Mouse (Mus musculus): ENCODE measurements around the gene Jade2. TPM values are rescaled to one million over a fixed set of nuclear protein-coding genes. Genes with fewer than 3 reads are reported as not detected.

The Jade2 gene
- total RNA-seq, 2 experiments from 2014 or later = 34.0 to 39.7 TPM

DNA sequence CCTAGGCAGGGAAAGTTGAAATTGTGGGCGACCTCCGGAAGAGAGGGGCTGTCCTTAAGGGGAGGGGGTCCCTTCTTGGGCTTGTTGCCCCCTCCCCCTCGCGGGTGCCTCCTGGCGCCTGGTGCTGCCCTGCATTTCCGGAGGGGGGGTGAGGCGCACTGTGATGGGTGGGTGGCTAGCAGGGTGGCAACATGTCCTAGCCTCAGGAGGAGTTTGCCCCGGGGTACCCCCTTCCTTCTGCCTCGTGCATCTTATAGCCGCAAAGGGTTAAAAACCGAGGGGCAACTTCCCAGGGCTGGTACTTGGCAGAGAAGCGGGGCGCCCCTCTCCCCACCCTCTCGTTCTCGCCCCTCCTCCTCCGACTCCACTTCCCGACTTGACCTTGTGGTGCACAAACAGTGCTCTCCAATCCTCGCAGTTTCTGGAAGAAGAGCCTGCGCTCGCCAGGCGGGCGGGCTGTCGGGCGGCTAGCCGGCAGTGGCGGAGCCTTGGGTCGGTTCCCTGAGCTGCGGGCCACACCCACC is 1.1 kb upstream of the Jade2 start:
- intact Hi-C loops (cut with DNase I) = loop anchor here (1.0 to 5.0 kb wide), 5 partner anchors 40 to 504 kb away; partner anchors contain the start of genes Ppp2ca and Vdac1

DNA sequence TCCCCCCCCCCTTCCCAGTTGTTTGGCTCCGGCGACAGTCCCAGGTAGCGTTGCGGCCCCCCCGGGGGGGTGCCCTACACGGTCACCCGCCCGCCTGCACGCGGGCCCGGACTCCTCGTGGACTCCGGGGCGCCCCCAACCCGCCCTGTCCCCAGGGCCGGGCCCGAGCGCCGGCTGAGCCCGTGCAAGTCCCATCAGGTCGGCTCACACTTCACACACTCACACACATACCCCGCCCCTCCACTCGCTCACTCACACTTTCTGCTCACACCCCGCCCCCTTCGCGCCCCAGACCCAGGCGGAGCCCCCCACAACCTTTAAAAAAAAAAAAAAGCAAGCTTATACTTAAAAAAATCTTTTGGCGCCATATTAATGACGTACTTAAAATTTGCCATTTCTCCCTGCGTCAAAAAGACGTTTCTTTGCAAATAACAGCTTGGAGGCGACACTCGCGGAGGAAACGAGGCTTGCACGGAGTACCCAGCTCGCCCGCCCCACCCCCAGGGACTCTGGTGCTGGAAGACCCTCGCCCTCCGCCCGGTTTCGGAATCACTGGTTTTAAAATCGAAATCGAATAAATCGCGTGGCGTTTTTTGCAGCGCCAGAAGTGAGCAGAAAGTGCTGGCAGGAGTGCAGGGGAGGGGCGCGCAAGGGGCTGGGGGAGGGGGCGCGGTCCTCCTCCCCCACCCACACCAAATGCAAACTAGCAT is 520 bp upstream of the Jade2 start:
- DNase-seq (ENCODE audit: low spot score in 2 of 2) = peak; percentile 70 to 81
- intact Hi-C loops (cut with DNase I) = loop anchor here (1.0 to 5.0 kb wide), 7 partner anchors 40 to 504 kb away; partner anchors contain the start of genes Cdkn2aipnl, Ppp2ca, Ube2b and Vdac1

More for the DNA sequence above, 1.1 kb upstream of the Jade2 start:
- peak; percentile 74 to 76 for DNase-seq (ENCODE audit: low spot score in 2 of 2)

DNA sequence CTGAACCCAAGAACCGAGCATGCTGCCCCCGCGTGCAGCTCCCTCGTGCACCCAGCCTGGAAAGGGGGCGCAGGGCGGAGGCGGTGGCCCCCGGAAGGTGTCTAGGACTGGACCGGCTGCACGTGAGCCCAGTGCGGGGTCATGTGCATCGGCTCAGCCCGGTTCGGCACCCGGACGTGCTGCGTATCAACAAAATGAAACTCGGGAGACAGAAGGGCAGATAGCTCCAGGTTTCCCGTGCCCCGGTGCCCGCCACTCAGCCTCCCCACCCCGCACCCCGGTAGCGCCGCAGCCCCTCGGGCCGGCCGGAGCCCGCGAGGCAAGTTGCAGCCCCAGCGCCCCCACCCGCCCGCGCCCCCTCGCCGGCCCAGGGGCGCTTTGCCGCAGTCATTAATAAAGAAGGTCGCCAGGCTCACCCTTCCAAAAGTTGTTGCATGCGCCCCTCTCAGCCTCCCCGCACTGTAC is 805 bp downstream of the Jade2 start:
- intact Hi-C loops (cut with DNase I) = loop anchor here (1.0 to 5.0 kb wide), 5 partner anchors 91 to 506 kb away; partner anchors contain the start of genes Cdkn2aipnl, Ppp2ca, Ube2b and Vdac1
- DNase-seq (ENCODE audit: low spot score in 2 of 2) = peak; percentile 68 to 72

DNA sequence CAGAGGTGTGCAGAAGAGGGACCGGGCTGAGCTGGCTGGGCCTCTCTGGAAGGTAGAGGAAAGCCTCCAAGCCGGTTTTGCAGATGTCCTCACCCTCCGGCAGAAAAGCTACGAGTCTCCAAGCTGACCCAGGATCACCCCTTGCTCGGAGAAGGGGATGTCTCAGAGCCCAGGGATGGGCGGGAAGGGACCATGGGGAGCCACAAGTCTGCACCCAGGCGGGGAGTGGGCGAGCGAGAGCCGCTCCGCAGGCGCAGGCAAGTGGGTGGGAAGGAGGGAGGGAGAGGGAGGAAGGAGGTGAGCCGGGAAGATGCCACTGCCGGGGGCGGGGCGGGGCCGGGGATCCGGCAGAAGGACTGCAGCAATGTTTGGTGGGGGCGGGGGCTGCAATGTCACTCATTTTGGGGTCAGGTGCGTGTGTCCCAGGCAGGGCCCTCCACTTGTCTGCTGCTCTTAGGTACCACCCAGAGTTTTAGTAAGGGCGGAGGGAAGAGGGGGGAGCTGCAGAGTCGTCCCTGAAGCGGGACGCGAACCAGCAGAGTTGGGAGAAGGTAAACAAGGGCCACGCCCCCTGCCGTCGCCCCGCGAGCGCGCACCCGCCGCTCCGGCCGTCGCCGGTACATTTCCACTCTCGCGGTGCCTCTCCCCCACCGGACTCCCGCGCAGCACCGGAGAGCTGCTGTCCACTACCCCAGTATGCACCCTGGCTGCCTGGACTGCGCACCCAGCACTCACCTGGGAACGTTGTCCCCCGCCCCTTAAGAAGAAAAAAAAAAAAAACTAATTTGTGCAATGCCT is 1.4 kb downstream of the Jade2 start:
- intact Hi-C loops (cut with DNase I) = loop anchor here (2.0 to 5.0 kb wide), 5 partner anchors 35 to 506 kb away; partner anchors contain the start of genes Ppp2ca, Ube2b and Vdac1
- DNase-seq (ENCODE audit: low spot score in 2 of 2) = peak; percentile 78 to 83

DNA sequence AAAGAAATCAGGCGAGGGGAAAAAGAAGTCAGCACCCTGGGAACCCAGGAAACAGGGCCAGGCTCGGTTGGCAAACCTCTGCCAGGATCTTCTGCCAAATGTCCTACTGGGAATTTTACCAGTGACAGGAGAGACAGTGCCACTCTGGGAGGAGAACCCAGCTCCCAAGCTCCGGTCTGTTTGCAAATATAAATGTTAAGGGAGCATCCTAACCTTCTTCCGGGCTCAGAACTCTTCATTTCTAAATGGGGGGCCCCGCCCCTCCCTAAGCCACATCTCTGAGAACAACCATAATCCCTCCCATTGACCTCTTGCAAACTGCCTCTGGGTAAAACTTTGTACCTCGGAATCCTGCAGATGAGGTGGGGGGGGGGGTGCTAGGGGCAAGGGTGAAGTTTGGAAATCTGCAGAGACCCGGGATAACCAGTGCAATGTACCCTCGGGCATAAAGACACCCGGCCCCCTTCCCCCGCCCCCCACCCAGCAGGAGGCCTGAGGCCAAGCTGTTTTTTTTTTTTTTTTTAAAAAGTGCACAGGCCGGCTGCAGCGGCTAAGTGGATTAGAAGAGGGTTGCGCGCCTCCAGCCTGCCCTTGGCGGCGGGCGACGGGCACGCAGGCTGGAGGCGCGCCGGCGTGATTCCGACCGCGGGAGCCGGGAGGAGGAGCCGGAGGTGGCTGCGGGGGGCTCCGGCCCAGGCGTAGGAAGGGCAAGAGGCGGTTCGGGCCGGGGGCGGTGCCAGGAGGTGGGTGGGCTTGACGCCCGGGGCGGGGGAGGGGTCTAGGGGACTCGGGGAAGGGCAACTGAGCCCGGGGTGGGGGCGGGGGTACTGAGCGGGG is 2.3 kb downstream of the Jade2 start:
- intact Hi-C loops (cut with DNase I) = loop anchor here (2.0 to 5.0 kb wide), 4 partner anchors 34 to 507 kb away; partner anchors contain the start of genes Ppp2ca and Vdac1
- DNase-seq (ENCODE audit: low spot score in 2 of 2) = peak; percentile 66 to 78

DNA sequence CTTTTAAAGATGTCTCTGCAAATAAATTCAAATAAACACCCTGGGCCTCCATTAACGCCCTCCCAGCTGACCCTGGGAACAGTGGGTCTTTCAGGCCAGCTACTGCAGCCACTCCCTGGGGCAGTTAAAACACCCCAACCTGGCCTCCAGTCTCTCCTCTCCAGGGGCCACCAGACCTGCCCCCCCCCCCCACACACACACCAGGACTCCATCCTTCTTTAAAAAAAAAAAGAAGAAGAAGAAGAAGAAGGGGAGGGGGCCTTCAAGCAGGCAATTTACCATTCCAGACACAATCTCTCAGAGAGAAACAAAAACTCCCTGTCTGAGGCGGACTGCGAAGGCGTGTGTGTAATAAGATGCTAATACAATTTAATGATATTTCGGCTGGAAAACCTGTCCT is 4.9 kb downstream of the Jade2 start:
- intact Hi-C loops (cut with DNase I) = no loop called here
- DNase-seq (ENCODE audit: low spot score in 2 of 2) = no peak

DNA sequence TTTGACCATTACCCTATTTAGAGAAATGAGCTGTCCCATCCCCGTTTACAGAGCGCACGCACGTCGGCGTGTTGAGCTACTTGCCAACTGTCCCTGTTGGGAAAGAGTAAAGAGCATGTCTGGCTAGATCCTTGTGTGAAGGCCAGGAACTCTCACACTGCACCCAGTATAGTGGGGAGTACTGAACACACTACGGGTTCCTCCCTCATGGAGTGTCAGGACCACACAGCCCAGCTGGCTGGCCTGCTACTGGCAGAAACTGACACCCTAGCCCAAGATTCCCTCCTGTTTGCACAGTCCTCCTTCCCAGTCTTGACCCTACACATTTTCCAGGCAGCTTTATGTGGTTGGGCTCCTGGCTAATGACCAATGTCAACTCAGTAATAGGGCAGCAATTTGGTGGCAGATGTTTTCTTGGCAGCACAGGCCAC is 5.3 kb downstream of the Jade2 start:
- intact Hi-C loops (cut with DNase I) = no loop called here
- no peak for DNase-seq (ENCODE audit: low spot score in 2 of 2)

DNA sequence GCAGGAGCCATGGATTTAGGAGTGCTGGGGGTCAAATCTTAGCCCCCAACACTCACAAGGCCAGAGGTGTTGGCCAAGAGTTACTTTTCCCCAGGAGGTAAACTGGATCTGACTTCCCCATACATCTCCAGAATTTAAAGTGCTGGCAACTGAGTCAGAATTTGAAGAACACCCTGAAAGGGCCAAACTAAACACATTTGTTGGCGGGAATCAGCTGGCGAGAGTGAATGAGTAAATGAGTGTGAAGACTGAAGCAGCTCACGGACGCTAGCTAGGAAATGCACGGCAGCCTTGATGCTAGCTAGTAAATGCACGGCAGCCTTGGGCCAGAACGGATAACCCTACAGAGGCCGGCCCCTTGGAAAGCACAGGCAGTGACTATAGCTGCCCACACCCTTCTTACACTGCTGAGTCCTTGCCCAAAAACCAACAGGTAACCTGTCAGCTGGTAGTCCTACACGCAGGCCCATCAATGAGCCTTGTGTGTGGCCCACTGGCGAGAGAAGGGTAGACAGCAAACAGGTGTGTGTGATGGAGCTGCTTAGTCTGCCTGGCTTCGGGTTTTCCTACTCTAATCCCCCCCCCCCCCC is 6.6 kb downstream of the Jade2 start:
- intact Hi-C loops (cut with DNase I) = no loop called here

DNA sequence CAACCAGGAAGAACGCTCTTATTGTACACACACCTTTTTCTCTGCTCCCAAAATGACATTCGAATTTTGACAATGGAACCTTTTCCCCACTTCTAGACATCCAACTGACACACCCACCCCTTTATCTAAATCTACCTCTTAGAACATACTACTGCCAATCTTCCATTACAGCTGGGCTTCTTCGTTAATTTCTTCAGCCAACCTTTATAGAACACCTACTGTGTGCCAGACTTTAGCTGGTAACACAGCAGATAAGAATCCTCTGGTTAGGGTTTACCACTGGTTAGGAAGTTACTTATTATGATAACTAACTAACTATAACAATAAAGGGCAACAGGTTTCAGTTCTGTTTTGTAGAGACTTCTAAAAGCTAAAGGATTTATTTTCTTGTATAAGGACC is 9.1 kb downstream of the Jade2 start:
- intact Hi-C loops (cut with DNase I) = no loop called here
- no peak for DNase-seq (ENCODE audit: low spot score in 2 of 2)

More for the DNA sequence above, 6.6 kb downstream of the Jade2 start:
- no peak for DNase-seq (ENCODE audit: low spot score in 2 of 2)

DNA sequence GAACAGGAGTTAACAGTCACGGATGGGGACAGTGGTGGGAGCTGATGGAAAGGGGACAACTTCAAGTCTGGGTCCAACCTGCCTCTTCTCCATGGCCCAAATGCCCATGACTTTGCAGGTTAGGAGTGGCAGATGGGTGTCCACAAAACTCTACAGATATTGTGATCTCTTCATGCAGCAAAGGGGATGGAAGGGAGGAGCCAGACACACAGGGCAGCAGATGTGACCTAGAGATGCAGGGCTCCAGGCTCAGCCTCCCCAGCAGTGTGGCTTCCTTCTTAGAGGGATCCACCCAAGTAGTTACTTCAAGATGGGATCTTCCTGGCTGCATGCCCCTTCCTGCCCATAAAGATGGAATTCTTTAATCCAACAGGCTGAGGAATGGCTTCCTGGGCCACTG is 9.6 kb downstream of the Jade2 start:
- intact Hi-C loops (cut with DNase I) = no loop called here

DNA sequence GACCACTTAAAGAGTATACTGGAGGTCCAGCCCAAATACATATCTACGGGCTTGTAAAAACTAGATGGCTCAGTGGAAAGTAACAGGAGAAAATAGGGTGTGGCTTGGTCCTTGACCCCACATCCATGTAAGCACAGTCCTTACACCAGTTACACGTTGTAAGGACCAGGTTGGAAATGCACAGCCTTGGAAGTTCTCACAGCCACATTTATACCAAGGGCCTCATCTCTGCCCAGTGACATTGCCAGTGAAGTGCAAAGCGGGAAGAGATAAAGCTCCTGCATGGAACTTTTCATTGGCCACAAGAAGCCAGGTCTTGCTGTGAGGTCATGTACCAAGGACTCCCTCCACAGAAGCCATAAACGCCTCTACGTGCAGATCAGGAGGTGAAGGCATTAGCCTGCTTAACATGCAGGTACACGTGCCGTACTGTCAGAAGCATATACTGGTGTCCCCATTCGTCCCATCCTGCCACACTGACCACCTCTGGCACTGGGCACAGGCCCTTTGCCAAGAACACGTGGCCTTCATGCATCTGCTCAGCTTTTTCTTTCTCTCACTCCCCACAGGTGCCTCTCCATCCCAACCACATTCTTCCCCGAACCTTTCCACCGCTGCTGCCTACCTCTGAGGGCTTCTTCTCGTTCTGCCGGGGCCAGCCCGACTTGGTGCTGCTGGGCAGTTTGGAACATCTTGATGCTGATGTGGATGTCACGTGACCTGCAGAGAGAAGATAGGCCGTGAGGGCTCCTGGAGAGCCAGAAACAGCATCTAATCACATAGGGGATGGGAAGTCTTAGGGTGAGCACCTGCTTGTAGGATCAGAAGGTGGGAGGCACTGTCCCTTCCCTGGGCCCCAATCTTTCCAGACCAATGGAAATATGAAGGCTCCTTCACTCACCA is 11.2 kb downstream of the Jade2 start:
- intact Hi-C loops (cut with DNase I) = no loop called here
- DNase-seq (ENCODE audit: low spot score in 2 of 2) = no peak

More for the DNA sequence above, 9.6 kb downstream of the Jade2 start:
- no peak for DNase-seq (ENCODE audit: low spot score in 2 of 2)

DNA sequence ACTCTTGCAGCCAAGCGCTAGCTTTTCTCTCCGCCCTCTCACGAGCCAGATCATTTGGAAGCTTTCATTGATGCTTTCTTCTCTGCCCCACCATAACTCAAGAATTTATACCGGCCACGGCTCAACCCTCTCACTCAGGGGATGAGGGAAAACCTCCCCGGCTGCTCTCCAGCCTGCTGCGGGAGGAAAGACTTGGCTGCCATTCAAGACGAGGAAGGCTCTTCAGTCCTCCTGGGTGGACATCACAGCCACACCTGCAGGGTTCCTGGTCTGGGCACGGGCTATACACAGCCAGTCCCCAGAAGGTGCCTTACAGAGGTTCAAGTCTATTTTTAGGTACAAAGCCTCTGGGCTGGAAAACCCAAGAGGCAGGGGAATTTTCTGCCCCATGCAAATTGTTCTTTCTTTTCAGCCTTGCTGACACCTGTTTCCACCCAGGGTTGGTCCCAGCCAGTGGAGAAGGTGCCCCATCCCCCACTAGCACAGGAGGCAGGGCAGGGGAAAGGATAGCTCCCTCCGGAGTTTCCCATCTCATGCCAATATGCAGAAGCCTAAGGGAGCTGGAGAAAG is 12.8 kb downstream of the Jade2 start:
- intact Hi-C loops (cut with DNase I) = no loop called here
- DNase-seq (ENCODE audit: low spot score in 2 of 2) = no peak

DNA sequence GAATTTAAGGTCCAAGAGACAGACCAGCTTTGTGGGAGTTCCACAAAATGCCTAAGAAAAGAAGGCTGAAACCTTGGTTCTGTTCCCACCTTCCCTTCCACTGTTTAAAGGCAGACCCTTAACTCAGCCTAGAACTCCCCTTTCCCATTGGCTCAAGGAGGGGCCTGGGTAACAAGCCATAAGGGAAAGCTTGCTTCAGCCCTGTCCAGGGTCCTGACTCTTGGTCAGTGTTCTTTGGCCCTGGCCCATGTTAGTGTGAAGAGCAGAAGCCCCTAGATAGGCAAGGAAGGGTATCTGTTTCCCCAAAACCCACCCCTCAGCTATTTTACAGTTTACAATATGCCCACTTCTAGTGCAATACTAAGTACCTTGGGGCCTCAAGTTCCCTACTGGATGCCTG is 13.6 kb downstream of the Jade2 start:
- intact Hi-C loops (cut with DNase I) = no loop called here
- no peak for DNase-seq (ENCODE audit: low spot score in 2 of 2)

DNA sequence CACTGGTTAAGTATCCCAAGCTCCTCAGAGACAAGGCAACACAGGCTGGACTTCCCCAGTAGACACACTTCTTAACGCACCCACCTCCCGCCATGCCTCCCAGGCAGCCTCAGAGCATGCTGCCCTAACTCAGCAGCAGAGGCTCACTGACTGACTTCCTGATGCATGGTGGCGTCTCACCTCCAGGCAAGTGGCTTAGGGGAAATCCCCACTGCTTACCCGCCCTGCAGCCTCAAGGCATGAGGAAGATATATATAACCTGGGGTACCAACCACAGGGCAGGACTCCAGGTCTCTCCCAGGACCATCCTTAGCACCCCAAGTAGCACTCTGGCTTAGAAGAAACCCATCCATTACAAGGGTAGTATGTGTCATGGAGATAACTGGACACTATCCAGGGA is 14.3 kb downstream of the Jade2 start:
- intact Hi-C loops (cut with DNase I) = no loop called here

DNA sequence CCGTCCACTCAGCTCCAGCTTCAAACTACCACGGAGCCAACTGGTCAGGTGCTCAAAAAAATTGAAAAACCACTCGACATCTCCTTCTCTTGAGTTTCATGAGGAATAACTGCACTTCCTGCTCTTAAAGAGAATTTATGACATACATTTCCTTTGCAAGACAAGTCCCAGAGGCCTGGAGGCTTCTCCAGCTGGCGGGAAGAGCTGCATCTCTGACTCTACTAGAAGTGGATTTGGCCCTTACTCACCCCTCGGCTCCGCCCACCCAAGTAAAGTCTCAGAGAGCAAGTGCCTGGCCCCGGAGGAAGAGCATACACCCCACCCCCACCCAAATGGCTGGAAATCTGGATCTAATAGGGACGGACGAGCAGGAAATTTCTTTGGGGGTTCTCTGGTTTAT is 16.3 kb downstream of the Jade2 start:
- intact Hi-C loops (cut with DNase I) = no loop called here

More for the DNA sequence above, 14.3 kb downstream of the Jade2 start:
- DNase-seq (ENCODE audit: low spot score in 2 of 2) = no peak

DNA sequence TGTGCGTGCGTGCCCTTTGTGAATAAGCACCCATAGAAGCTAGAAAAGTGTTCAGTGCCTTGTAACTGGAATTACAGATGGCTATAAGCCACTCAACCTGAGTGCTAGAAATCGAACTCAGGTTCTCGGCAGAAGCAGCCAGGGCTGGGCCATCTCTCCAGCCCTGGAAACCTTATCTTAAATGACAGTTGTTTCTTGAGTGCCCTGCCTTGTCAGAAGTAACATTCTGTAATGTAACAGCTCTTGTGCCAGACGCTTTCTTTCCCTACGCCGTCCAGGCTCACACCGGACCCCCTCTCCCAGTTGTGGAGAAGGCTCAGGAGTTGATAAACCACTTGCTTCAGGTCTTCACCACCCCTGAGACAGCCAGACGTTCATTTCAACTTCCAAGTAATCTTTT is 16.8 kb downstream of the Jade2 start:
- intact Hi-C loops (cut with DNase I) = no loop called here
- DNase-seq (ENCODE audit: low spot score in 2 of 2) = no peak

More for the DNA sequence above, 16.3 kb downstream of the Jade2 start:
- DNase-seq (ENCODE audit: low spot score in 2 of 2) = no peak

DNA sequence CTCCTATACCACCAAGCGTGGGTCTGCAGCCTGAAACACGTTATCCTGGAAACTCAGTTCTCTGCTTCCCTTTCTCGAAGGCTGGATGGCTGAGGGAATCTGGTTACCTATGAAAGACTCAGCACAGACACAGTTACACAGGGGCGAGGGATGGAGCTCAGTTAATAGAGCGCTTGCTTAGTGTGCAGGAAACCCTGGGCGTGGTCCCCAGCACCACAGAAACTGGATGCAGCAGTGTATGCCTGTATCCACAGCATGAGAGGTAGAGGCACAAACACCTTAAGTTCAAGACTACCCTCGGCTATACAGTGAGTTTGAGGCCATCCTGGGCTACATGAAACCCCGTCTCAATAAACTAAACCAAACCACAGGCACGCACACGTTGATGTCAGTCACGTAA is 17.5 kb downstream of the Jade2 start:
- no peak for DNase-seq (ENCODE audit: low spot score in 2 of 2)

DNA sequence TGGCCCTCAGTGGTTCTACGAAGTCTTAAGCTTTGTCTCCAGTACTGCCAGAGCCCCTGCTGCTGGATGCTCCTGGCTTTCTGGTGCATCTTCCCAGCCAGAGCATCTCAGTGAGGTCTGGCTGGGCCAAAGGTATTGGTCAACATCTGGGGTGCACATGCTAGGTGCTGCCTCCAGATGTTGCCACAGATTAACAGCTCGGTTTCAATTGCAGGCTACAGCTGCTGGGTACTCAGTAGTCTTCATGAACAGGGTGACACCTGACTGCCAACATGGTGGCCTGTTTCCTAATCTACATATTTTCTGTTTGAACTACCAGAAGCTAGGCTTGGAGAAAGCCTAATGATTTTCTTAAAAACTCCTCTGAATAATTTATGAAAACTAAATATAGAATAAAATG is 18.3 kb downstream of the Jade2 start:
- DNase-seq (ENCODE audit: low spot score in 2 of 2) = no peak
- intact Hi-C loops (cut with DNase I) = no loop called here

More for the DNA sequence above, 17.5 kb downstream of the Jade2 start:
- intact Hi-C loops (cut with DNase I) = no loop called here
